9 mouse cellular contexts compared by ENCODE assay signal in the genomic region with DNA sequence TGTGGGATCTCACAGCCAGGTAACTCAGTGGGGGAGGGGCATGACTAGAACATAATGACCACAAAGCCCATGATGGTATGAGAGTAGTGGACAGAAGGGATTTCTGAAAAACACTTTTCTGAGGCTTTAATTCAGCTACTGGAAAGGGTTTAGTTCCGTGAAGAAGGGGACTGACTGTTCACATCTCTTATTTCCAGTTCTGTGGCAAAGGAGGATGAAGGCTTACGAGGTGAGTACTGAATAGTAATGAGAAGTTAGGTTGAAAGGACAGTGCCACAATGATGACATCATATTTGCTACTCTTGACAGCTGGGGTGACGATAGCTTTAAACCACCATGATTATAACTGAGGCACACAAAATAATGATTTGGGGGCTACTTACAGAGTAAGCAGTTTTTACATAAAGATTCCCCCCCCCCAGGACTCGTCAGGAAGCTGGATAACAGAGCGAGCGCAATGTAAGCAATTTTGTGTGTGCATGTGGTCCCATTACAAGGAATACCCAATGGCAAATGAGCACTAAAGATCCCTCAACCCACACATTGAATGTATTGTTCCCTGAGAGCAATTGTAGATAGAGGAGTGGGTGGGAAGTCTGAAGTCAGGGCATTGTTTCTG. TPM values are rescaled to one million over a fixed set of nuclear protein-coding genes. Genes with fewer than 3 reads are reported as not detected.
DNase-seq lines count a peak whose midpoint lies in the region; ATAC-seq and TF ChIP-seq lines count a peak whose summit lies in the region.
"Had no signal": no experiment of that assay in that cellular context is flagged by ENCODE, and none has a peak within 500 bp of the region (broad histone marks: within the 10 kb centered on the region; RNA-seq: fewer than 3 reads in every experiment).

No protein-coding gene starts in this region.

- peaks cover 8% of the 10 kb centered on the region for H3K4me1 ChIP-seq in heart, adult 2 months (ENCODE audit: control insufficient read depth, insufficient read depth, low read length)
- peaks cover 16% of the 10 kb centered on the region for H3K4me1 ChIP-seq in kidney, embryonic 15.5 days

- no peaks in the 10 kb centered on the region for H3K27me3 ChIP-seq in heart, adult 2 months (ENCODE audit: control insufficient read depth, insufficient read depth, low read length)
- H3K27me3 ChIP-seq in kidney, embryonic 15.5 days, result no peaks in the 10 kb centered on the region
- H3K27me3 ChIP-seq: Patski had no signal

- TF ChIP-seq POLR2A in heart, adult 2 months (IDR thresholded peaks at IDR 0.05; ENCODE audit: insufficient read depth, low read depth, low read length), result peak; percentile 14; the same call in 1 of the 2 replicates

- intact Hi-C loops in heart, adult 2 months (cut with DNase I), result loop anchor here (2.0 to 10.0 kb wide), 4 partner anchors 35 to 821 kb away; a partner anchor contains a TSS
- intact Hi-C loops in left cerebral cortex, postnatal 25 days (cut with DNase I), result loop anchor here (2.0 to 10.0 kb wide), 2 partner anchors 35 to 291 kb away; a partner anchor contains a TSS

- no peaks in the 10 kb centered on the region for H3K9me3 ChIP-seq in kidney, embryonic 15.5 days (replicated peaks)

- peak overlapping the region; percentile 74 for H3K4me3 ChIP-seq in heart, adult 2 months
- H3K4me3 ChIP-seq in kidney, embryonic 15.5 days (replicated peaks), result peak overlapping the region; percentile 88

- H3K79me2 ChIP-seq in heart, adult 2 months (replicated peaks; ENCODE audit: control insufficient read depth, insufficient read depth, low read length), result 0 out of 2 replicates have a peak, but pooled peaks cover 2% of the 10 kb centered on the region

- TF ChIP-seq EP300 in heart, adult 2 months (IDR thresholded peaks at IDR 0.05; ENCODE audit: insufficient read depth, low read depth, low read length), result no peak

- no peak for DNase-seq in heart, adult 2 months
- no peak for DNase-seq in heart, adult 8-10 months (ENCODE audit: low spot score)
- DNase-seq in Muller cell, postnatal 12 days (ENCODE audit: inconsistent ontology term), result peak; percentile 23
- peak; percentile 43 for DNase-seq in mesoderm, embryonic 11.5 days (ENCODE audit: low read depth, low spot score)
- no peak for DNase-seq in layer of hippocampus, adult 8-10 months (ENCODE audit: low spot score in 2 of 2)
- no peak for DNase-seq in left cerebral cortex, postnatal 25 days (ENCODE audit: low spot score in 2 of 2)

- H3K36me3 ChIP-seq in heart, adult 2 months (ENCODE audit: control insufficient read depth, insufficient read depth, low read length), result peaks cover 29% of the 10 kb centered on the region
- H3K36me3 ChIP-seq in kidney, embryonic 15.5 days, result peaks cover 57% of the 10 kb centered on the region

- H3K4me2 ChIP-seq in kidney, embryonic 15.5 days, result peak overlapping the region; percentile 63

- peak overlapping the region; percentile 97 for H3K27ac ChIP-seq in heart, adult 2 months
- peak overlapping the region; percentile 95 for H3K27ac ChIP-seq in kidney, embryonic 15.5 days

- peak; percentile 32; the same call in 1 of the 2 replicates for ATAC-seq in erythroblast, adult 5-6 weeks (replicated peaks; ENCODE audit: low FRiP score, poor library complexity, severe bottlenecking)
- ATAC-seq in kidney, embryonic 15.5 days (replicated peaks; ENCODE audit: low FRiP score), result no peak

- no peak for TF ChIP-seq CTCF in heart, adult 2 months (IDR thresholded peaks at IDR 0.05)

- peak overlapping the region; percentile 85 for H3K9ac ChIP-seq in heart, adult 2 months (ENCODE audit: low read depth, low read length)
- peak overlapping the region; percentile 82 for H3K9ac ChIP-seq in kidney, embryonic 15.5 days

- WGBS in heart, adult 2 months, result 7% methylated on average over 6 of the region's 6 CpGs
- 0% methylated on average over 6 of the region's 6 CpGs for WGBS in kidney, embryonic 15.5 days

RNA-seq across cellular contexts. Expression of a gene that starts 1.2 kb away (rescaled TPM):
- 10 to 100 TPM; 13.8 to 14.2 TPM for total RNA-seq in heart, adult 2 months (2021)
- polyA plus RNA-seq in heart, adult 2 months (2012; rRNA removed), result 1.8 and 3.8 TPM in 2 replicates
- 10 to 100 TPM; 13.0 to 20.6 (median 15.3) TPM for total RNA-seq in heart, adult 8-10 months (2022)
- 1.3 and 2.9 TPM in 2 replicates for total RNA-seq in erythroblast, adult 5-6 weeks (2015; ENCODE audit: low replicate concordance)
- 1.7 and 2.6 TPM in 2 replicates for total RNA-seq in erythroblast, adult 5-6 weeks (2017; ENCODE audit: low replicate concordance)
- 7.8 and 8.3 TPM in 2 replicates for polyA plus RNA-seq in kidney, embryonic 15.5 days (2015; fragmentation: Nextera tagmentation; extraction: Ambion mirVana)
- total RNA-seq in layer of hippocampus, adult 8-10 months (2022), result 10 to 100 TPM; 23.1 to 26.9 (median 23.6) TPM
- total RNA-seq in left cerebral cortex, postnatal 25 days (2021), result 10 to 100 TPM; 17.6 to 18.2 TPM

RNA-seq across cellular contexts. Expression of a gene that starts 34.6 kb away (rescaled TPM):
- 10 to 100 TPM; 23.0 to 25.4 TPM for total RNA-seq in heart, adult 2 months (2021)
- polyA plus RNA-seq in heart, adult 2 months (2012; rRNA removed), result 13.7 and 38.3 TPM in 2 replicates
- 10 to 100 TPM; 24.5 to 33.5 (median 25.3) TPM for total RNA-seq in heart, adult 8-10 months (2022)
- 6.7 and 13.6 TPM in 2 replicates for total RNA-seq in erythroblast, adult 5-6 weeks (2015; ENCODE audit: low replicate concordance)
- total RNA-seq in erythroblast, adult 5-6 weeks (2017; ENCODE audit: low replicate concordance), result 5.8 and 10.3 TPM in 2 replicates
- 35.7 and 38.1 TPM in 2 replicates for polyA plus RNA-seq in kidney, embryonic 15.5 days (2015; fragmentation: Nextera tagmentation; extraction: Ambion mirVana)
- total RNA-seq in layer of hippocampus, adult 8-10 months (2022), result 10 to 100 TPM; 21.1 to 29.2 (median 28.1) TPM
- 10 to 100 TPM; 23.4 to 26.1 TPM for total RNA-seq in left cerebral cortex, postnatal 25 days (2021)

RNA-seq across cellular contexts. Expression of a gene that starts 34.6 kb away (rescaled TPM):
- total RNA-seq in heart, adult 2 months (2021), result 1 to 10 TPM; 1.1 to 1.2 TPM
- polyA plus RNA-seq in heart, adult 2 months (2012; rRNA removed), result 0.41 and 1.0 TPM in 2 replicates
- 1 to 10 TPM in 2 of 4 experiments, under 1 TPM in 2; 0.34 to 1.2 (median 0.95) TPM for total RNA-seq in heart, adult 8-10 months (2022)
- 13.3 and 32.4 TPM in 2 replicates for total RNA-seq in erythroblast, adult 5-6 weeks (2015; ENCODE audit: low replicate concordance)
- 8.8 and 12.1 TPM in 2 replicates for total RNA-seq in erythroblast, adult 5-6 weeks (2017; ENCODE audit: low replicate concordance)
- polyA plus RNA-seq in kidney, embryonic 15.5 days (2015; fragmentation: Nextera tagmentation; extraction: Ambion mirVana), result 30.5 and 30.9 TPM in 2 replicates
- total RNA-seq in layer of hippocampus, adult 8-10 months (2022), result 1 to 10 TPM; 1.3 to 2.6 (median 1.6) TPM
- total RNA-seq in left cerebral cortex, postnatal 25 days (2021), result 1 to 10 TPM; 1.2 to 1.8 TPM

RNA-seq across cellular contexts. Expression of a gene that starts 57.5 kb away (rescaled TPM):
- total RNA-seq in heart, adult 2 months (2021), result under 1 TPM; 0.08 to 0.32 TPM
- polyA plus RNA-seq in heart, adult 2 months (2012; rRNA removed), result 0.29 and 2.3 TPM in 2 replicates
- under 1 TPM in 3 of 4 experiments, not detected in 1; 0.17 to 0.44 (median 0.38) TPM for total RNA-seq in heart, adult 8-10 months (2022)
- total RNA-seq in erythroblast, adult 5-6 weeks (2015; ENCODE audit: low replicate concordance), result 1.5 TPM in 1 of 2 replicates, not detected in the other
- 0.34 and 0.42 TPM in 2 replicates for total RNA-seq in erythroblast, adult 5-6 weeks (2017; ENCODE audit: low replicate concordance)
- 3.1 and 6.8 TPM in 2 replicates for polyA plus RNA-seq in kidney, embryonic 15.5 days (2015; fragmentation: Nextera tagmentation; extraction: Ambion mirVana)
- total RNA-seq in layer of hippocampus, adult 8-10 months (2022), result under 1 TPM in 3 of 4 experiments, not detected in 1; 0.10 to 0.27 (median 0.20) TPM
- under 1 TPM; 0.27 to 0.57 TPM for total RNA-seq in left cerebral cortex, postnatal 25 days (2021)

Comparison
In these comparisons a context has a peak if more than half of its experiments do, and no peak if none do; other contexts are left out.
1. DNase-seq: peak in Muller cell, postnatal 12 days (single experiment) and mesoderm, embryonic 11.5 days (single experiment); none in heart, adult 2 months (0 of 2), heart, adult 8-10 months (single experiment), layer of hippocampus, adult 8-10 months (0 of 2) and left cerebral cortex, postnatal 25 days (0 of 2).